Mouse (Mus musculus): ENCODE data around the gene Bach2. TPM values are rescaled to one million over a fixed set of nuclear protein-coding genes. Genes with fewer than 3 reads are reported as not detected.
A peak's percentile ranks its signal among the peaks of the same experiment; 100 is the strongest.

The Bach2 gene
- polyA plus RNA-seq, 1 experiment from 2014 or later: 7.3 TPM

DNA sequence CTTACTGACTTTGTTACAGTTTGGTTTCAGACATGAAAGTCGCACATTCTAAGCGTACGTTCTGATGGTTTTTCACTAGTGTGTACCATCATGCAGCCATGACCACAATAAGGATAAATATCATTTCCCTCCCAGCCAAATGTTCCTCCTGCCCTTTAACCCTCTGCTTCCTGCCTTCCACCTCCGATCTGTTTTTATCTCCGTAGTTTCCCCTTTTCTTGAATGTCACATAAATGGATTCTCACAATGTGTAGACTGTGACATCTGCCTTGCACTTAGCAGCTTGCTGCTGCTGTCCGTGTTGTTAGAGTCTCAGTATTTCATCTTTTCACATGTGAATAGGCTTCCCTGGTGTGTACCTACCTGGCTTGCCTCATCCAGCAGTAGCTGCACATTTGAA, 108.6 kb downstream of the Bach2 start:
- ATAC-seq (ENCODE audit: low read depth): no peak
- no peaks in the 10 kb centered on the region for H3K27me3 ChIP-seq (replicated peaks; ENCODE audit: control insufficient read depth, insufficient read depth, low read length)
- DNase-seq (ENCODE audit: low spot score): no peak
- no peak overlapping the region; the same call in 1 of the 2 replicates for H3K27ac ChIP-seq (replicated peaks; ENCODE audit: low read depth, low read length)
- H3K36me3 ChIP-seq (ENCODE audit: control insufficient read depth, insufficient read depth, low read length): no peaks in the 10 kb centered on the region
- no peak overlapping the region for H3K4me3 ChIP-seq (ENCODE audit: low read depth, low read length)
- H3K9ac ChIP-seq (ENCODE audit: low read depth, low read length): no peak overlapping the region
- H3K9me3 ChIP-seq (ENCODE audit: control insufficient read depth, low read length): no peaks in the 10 kb centered on the region
- H3K4me1 ChIP-seq (ENCODE audit: control insufficient read depth, insufficient read depth, low read length): peaks cover 12% of the 10 kb centered on the region; the same call in 1 of the 2 replicates
- WGBS: 45% methylated on average over 6 of the region's 6 CpGs
- H3K4me2 ChIP-seq (ENCODE audit: low read depth, low read length): no peak overlapping the region

DNA sequence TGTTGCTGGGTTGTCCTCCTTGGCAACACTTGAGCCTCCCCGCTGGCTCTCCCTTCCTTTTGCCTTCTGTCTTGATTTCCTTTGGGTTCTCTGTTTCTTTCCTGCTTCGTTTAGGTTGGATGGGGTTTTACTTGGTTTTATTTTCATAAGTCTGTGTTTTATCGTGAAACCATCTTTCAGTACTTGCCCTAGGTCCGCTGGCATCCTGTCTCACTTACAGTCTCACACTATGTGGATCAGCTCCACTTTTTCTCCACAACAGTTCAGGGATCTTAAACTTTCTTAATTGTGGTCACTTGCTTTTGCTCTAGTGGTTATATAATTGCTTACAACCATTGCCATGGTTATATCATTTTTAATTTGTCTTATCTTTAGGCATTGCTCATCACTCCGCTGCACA, 109.1 kb downstream of the Bach2 start:
- Histone ChIP-seq H3K9me3 (ENCODE audit: control insufficient read depth, low read length) (no peaks in the 10 kb centered on the region), H3K4me2 (ENCODE audit: low read depth, low read length) (no peak overlapping the region), H3K27me3 (replicated peaks; ENCODE audit: control insufficient read depth, insufficient read depth, low read length) (no peaks in the 10 kb centered on the region), H3K36me3 (ENCODE audit: control insufficient read depth, insufficient read depth, low read length) (no peaks in the 10 kb centered on the region), H3K27ac (replicated peaks; ENCODE audit: low read depth, low read length) (no peak overlapping the region), H3K4me3 (ENCODE audit: low read depth, low read length) (no peak overlapping the region), H3K4me1 (ENCODE audit: control insufficient read depth, insufficient read depth, low read length) (peaks cover 16% of the 10 kb centered on the region), H3K9ac (ENCODE audit: low read depth, low read length) (no peak overlapping the region)
- 68% methylated on average over 5 of the region's 5 CpGs for WGBS
- no peak for DNase-seq (ENCODE audit: low spot score)
- ATAC-seq (ENCODE audit: low read depth): no peak

DNA sequence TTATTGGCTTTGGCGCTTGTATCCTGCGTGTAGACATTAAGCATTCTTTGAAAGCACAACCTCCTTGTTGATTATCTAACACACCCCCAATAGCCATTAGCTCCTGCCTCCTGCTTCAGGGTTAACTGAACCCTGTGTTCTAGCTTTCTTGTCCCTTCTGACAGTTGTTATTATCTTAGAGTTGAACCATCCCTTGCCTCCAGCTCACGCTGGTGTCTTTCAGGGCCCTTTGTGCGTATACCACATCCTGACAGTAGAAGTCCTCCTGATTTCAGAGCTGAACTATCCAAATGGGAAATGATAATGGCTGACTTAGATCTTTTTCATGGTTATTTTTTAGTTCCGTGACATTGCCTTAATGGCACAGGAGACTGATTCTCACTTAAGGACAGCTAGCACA, 110.8 kb downstream of the Bach2 start:
- H3K36me3 ChIP-seq (ENCODE audit: control insufficient read depth, insufficient read depth, low read length): no peaks in the 10 kb centered on the region
- WGBS: 89% methylated on average over 5 of the region's 5 CpGs
- no peaks in the 10 kb centered on the region for H3K9me3 ChIP-seq (ENCODE audit: control insufficient read depth, low read length)
- no peak overlapping the region for H3K4me2 ChIP-seq (ENCODE audit: low read depth, low read length)
- ATAC-seq (ENCODE audit: low read depth): no peak
- peaks cover 11% of the 10 kb centered on the region for H3K4me1 ChIP-seq (ENCODE audit: control insufficient read depth, insufficient read depth, low read length)
- no peak overlapping the region for H3K9ac ChIP-seq (ENCODE audit: low read depth, low read length)
- H3K27me3 ChIP-seq (replicated peaks; ENCODE audit: control insufficient read depth, insufficient read depth, low read length): no peaks in the 10 kb centered on the region
- H3K27ac ChIP-seq (replicated peaks; ENCODE audit: low read depth, low read length): no peak overlapping the region
- H3K4me3 ChIP-seq (ENCODE audit: low read depth, low read length): no peak overlapping the region
- no peak for DNase-seq (ENCODE audit: low spot score)

DNA sequence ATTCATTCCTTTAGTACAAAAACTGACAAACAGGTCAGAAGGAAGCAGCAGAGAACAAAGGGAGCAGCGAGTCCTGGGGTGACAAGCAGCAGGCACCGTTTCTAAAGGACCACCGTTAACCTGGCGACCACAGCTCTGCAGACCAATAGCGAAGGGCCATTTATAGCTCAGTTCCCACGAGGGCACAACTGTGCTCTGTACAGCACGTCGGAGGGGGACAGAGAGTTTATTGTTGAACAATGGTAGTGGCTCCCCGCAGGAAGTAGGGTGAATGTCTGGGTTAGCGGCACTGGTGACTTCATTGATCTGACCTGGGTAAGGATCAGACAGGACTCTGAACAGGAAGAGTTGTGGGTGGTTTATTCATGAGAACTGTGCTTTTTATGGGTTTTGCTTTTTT, 112.6 kb downstream of the Bach2 start:
- H3K4me3 ChIP-seq (ENCODE audit: low read depth, low read length): no peak overlapping the region
- 0 out of 2 replicates have a peak overlapping the region, but pooled peaks have one; percentile 6 for H3K27ac ChIP-seq (replicated peaks; ENCODE audit: low read depth, low read length)
- no peaks in the 10 kb centered on the region for H3K36me3 ChIP-seq (ENCODE audit: control insufficient read depth, insufficient read depth, low read length)
- no peaks in the 10 kb centered on the region for H3K27me3 ChIP-seq (replicated peaks; ENCODE audit: control insufficient read depth, insufficient read depth, low read length)
- H3K4me2 ChIP-seq (ENCODE audit: low read depth, low read length): no peak overlapping the region
- H3K9me3 ChIP-seq (ENCODE audit: control insufficient read depth, low read length): no peaks in the 10 kb centered on the region
- 23% methylated on average over 10 of the region's 10 CpGs for WGBS
- H3K4me1 ChIP-seq (ENCODE audit: control insufficient read depth, insufficient read depth, low read length): peaks cover 15% of the 10 kb centered on the region
- ATAC-seq (ENCODE audit: low read depth) (peak; percentile 65; the same call in 1 of the 2 replicates), DNase-seq (ENCODE audit: low spot score) (no peak)
- no peak overlapping the region for H3K9ac ChIP-seq (ENCODE audit: low read depth, low read length)

DNA sequence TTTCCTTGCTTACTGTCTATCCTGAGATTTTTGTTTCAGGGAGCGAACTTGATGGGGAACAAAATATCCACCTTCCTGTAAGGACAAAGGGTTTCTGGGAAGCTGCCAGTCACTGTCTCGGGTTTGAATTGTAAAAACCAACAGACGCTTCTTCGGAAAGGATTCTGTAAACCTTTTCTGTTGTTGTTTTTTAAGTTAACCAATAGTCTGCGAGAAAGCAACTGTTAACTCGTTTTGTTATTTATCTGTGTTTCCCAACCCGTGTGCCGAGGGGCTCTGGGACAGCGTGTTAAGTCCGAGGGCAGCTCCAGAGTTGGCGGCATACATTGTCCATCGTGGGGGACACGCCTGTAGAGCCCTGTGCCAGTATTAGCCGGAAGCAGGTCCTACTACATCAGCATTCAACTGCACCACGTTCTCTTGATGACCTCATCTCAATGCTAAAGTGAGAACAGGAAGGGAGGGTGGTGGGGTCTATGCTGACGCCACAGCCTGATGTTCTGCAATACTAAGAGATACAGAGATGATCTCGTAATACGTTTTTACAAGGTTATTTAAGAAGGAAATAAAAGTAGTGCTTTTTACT, 113.2 kb downstream of the Bach2 start:
- no peak overlapping the region for H3K4me2 ChIP-seq (ENCODE audit: low read depth, low read length)
- DNase-seq (ENCODE audit: low spot score) (no peak), ATAC-seq (ENCODE audit: low read depth) (no peak; the same call in 1 of the 2 replicates)
- H3K27ac ChIP-seq (replicated peaks; ENCODE audit: low read depth, low read length): 0 out of 2 replicates have a peak overlapping the region, but pooled peaks have one; percentile 6
- no peaks in the 10 kb centered on the region for H3K9me3 ChIP-seq (ENCODE audit: control insufficient read depth, low read length)
- H3K4me3 ChIP-seq (ENCODE audit: low read depth, low read length): no peak overlapping the region
- H3K4me1 ChIP-seq (ENCODE audit: control insufficient read depth, insufficient read depth, low read length): peaks cover 16% of the 10 kb centered on the region
- H3K36me3 ChIP-seq (ENCODE audit: control insufficient read depth, insufficient read depth, low read length): no peaks in the 10 kb centered on the region
- no peak overlapping the region for H3K9ac ChIP-seq (ENCODE audit: low read depth, low read length)
- WGBS: 58% methylated on average over 18 of the region's 18 CpGs
- no peaks in the 10 kb centered on the region for H3K27me3 ChIP-seq (replicated peaks; ENCODE audit: control insufficient read depth, insufficient read depth, low read length)

DNA sequence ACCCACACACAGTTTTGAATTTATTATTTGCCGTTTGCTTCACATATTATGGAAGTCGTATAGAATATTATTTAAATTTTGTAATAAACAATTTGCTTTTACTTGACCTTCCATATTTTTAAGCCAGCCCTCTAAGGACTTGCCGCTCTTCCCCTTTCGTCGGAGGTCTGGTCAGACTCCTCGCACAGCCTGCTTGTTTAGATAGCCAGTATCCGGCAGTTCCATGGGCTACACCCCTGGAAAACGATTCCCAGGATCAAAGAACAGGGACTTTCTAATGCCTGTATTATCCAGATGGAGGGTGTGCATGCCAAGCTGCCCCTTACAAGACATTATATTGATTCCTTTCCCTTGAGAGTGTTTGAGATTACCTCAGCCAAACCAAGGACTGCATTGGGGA, 113.8 kb downstream of the Bach2 start:
- Histone ChIP-seq H3K4me2 (ENCODE audit: low read depth, low read length) (no peak overlapping the region), H3K9me3 (ENCODE audit: control insufficient read depth, low read length) (no peaks in the 10 kb centered on the region), H3K27me3 (replicated peaks; ENCODE audit: control insufficient read depth, insufficient read depth, low read length) (no peaks in the 10 kb centered on the region), H3K36me3 (ENCODE audit: control insufficient read depth, insufficient read depth, low read length) (no peaks in the 10 kb centered on the region), H3K27ac (replicated peaks; ENCODE audit: low read depth, low read length) (no peak overlapping the region; the same call in 1 of the 2 replicates), H3K9ac (ENCODE audit: low read depth, low read length) (no peak overlapping the region), H3K4me3 (ENCODE audit: low read depth, low read length) (no peak overlapping the region), H3K4me1 (ENCODE audit: control insufficient read depth, insufficient read depth, low read length) (peaks cover 17% of the 10 kb centered on the region)
- WGBS: 48% methylated on average over 8 of the region's 8 CpGs
- DNase-seq (ENCODE audit: low spot score) (no peak), ATAC-seq (ENCODE audit: low read depth) (peak; percentile 28; the same call in 1 of the 2 replicates)

DNA sequence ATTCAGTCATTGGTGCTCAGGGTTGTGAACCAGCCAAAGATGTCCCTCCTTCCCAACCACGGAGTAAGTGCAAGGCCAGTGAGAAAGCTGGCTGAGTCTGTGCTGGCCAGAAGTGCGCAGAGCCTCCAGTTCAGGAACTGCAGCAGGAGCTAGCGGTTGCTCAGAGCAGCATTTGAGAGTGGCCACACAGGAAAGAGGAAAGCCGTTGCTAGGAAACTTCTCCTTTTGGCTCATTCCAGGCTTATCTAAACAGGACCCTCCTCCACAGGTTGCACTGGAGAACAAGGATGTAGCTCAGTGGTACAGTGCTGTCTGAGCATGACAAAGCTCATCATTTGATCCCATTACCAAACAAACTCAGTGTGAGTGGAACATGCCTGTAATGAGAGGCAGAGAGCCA, 114.2 kb downstream of the Bach2 start:
- DNase-seq (ENCODE audit: low spot score) (no peak), ATAC-seq (ENCODE audit: low read depth) (peak; percentile 66)

DNA sequence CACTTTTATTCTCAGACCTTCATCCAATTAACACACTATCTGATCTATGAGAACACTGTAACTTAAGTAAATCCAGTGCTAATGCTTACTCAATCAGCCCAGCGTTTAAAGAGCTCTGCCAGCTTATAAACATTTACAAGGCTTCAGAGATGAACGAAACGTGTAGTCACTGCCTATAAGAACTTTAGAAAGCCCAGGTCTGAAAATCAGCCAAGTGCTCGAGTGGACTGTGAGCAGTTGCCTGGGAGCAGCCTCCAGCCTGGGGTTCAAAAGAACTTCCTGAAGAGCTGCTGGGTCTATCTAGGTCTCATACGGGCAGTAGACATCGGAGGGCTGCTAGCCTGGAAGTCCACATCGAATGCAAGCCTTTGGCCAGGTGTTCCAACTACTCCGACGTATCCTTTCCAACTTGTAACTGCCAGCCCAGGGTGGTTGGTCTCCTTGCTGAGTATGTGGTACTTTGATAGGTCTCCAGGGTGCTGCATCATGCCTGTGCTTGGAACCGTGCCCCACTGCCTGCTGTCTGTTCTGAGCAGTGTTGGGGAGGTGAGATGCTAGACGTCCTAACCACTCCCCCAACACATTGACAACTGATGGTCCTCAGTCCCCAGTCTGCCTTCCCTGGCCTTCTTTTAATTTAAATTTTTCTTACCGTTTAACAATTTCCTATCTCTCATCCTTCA, 117.5 kb downstream of the Bach2 start:
- Histone ChIP-seq H3K9me3 (ENCODE audit: control insufficient read depth, low read length) (no peaks in the 10 kb centered on the region), H3K27me3 (replicated peaks; ENCODE audit: control insufficient read depth, insufficient read depth, low read length) (no peaks in the 10 kb centered on the region), H3K4me1 (ENCODE audit: control insufficient read depth, insufficient read depth, low read length) (peaks cover 42% of the 10 kb centered on the region), H3K36me3 (ENCODE audit: control insufficient read depth, insufficient read depth, low read length) (no peaks in the 10 kb centered on the region), H3K4me3 (ENCODE audit: low read depth, low read length) (no peak overlapping the region), H3K4me2 (ENCODE audit: low read depth, low read length) (no peak overlapping the region), H3K9ac (ENCODE audit: low read depth, low read length) (no peak overlapping the region), H3K27ac (replicated peaks; ENCODE audit: low read depth, low read length) (no peak overlapping the region)
- ATAC-seq (ENCODE audit: low read depth): no peak
- WGBS: 59% methylated on average over 12 of the region's 12 CpGs
- DNase-seq (ENCODE audit: low spot score): no peak

More for the DNA sequence above, 114.2 kb downstream of the Bach2 start:
- Histone ChIP-seq H3K36me3 (ENCODE audit: control insufficient read depth, insufficient read depth, low read length) (no peaks in the 10 kb centered on the region), H3K4me2 (ENCODE audit: low read depth, low read length) (no peak overlapping the region), H3K9ac (ENCODE audit: low read depth, low read length) (no peak overlapping the region), H3K27ac (replicated peaks; ENCODE audit: low read depth, low read length) (no peak overlapping the region; the same call in 1 of the 2 replicates), H3K9me3 (ENCODE audit: control insufficient read depth, low read length) (no peaks in the 10 kb centered on the region), H3K4me3 (ENCODE audit: low read depth, low read length) (no peak overlapping the region), H3K4me1 (ENCODE audit: control insufficient read depth, insufficient read depth, low read length) (peaks cover 21% of the 10 kb centered on the region), H3K27me3 (replicated peaks; ENCODE audit: control insufficient read depth, insufficient read depth, low read length) (no peaks in the 10 kb centered on the region)
- 37% methylated on average over 4 of the region's 4 CpGs for WGBS
